Mouse (Mus musculus): Measurements from ENCODE around the gene Lrmda. TPM values are rescaled to one million over a fixed set of nuclear protein-coding genes. Genes with fewer than 3 reads are reported as not detected.

The Lrmda gene
- polyA plus RNA-seq, 1 experiment from 2014 or later: 0.55 TPM

DNA sequence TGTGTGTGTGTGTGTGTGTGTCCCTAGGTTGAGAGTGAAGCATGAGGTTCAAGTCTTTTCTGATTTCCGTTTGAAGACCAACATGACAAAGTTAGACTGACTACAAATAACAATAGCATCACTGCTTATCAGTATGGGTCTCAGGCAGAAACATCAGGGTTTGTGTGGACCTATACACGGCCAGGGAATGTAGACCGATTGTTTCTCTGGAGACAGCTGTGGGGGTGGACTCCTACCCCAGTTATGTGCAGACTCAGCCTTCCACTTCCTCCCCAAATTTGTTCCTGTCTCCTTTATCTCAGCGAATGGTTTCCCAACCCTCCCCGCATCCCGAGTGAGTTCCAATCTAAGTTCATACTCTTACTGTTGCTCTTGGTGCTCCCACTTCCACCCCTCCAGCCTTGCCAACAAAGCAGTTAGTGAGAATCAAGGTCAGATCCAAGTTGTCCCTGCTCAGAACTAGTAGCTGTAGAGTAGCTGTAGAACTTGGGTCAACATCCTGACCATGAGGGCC is 39.9 kb downstream of the Lrmda start:
- WGBS: 89% methylated on average over 6 of the region's 6 CpGs
- H3K4me3 ChIP-seq: no peak overlapping the region
- H3K27ac ChIP-seq: no peak overlapping the region
- no peaks in the 10 kb centered on the region for H3K9me3 ChIP-seq
- H3K27me3 ChIP-seq (ENCODE audit: insufficient read depth, poor library complexity, severe bottlenecking): peaks cover 6% of the 10 kb centered on the region; the same call in 1 of the 2 replicates
- peaks cover 14% of the 10 kb centered on the region for H3K4me1 ChIP-seq (replicated peaks)
- no peak for DNase-seq (ENCODE audit: low spot score)
- H3K36me3 ChIP-seq: no peaks in the 10 kb centered on the region

DNA sequence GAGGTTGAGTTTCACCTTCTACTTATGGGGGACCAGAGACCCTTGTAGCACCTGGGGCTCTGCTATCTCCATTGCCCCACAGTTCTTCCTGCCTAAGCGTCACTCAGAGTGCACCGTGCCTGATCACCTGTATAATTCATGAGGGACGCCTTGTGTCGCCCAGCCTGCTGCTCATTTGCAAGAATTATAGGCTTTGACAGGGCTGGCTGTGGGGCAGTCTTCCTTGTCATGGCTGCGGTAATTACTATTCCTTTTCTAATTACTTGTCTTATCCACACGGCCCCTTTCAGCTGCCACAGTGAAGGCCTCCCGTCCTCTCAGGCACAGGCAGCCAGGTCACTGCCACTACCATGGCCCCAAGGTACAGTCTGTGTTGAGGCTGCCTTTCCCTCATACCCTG is 41.3 kb downstream of the Lrmda start:
- no peaks in the 10 kb centered on the region for H3K36me3 ChIP-seq
- H3K27me3 ChIP-seq (ENCODE audit: insufficient read depth, poor library complexity, severe bottlenecking): peaks cover 1% of the 10 kb centered on the region; the same call in 1 of the 2 replicates
- no peak overlapping the region for H3K4me3 ChIP-seq
- WGBS: 65% methylated on average over 7 of the region's 7 CpGs
- no peak overlapping the region for H3K27ac ChIP-seq
- peaks cover 4% of the 10 kb centered on the region for H3K4me1 ChIP-seq (replicated peaks)
- H3K9me3 ChIP-seq: no peaks in the 10 kb centered on the region
- no peak for DNase-seq (ENCODE audit: low spot score)

DNA sequence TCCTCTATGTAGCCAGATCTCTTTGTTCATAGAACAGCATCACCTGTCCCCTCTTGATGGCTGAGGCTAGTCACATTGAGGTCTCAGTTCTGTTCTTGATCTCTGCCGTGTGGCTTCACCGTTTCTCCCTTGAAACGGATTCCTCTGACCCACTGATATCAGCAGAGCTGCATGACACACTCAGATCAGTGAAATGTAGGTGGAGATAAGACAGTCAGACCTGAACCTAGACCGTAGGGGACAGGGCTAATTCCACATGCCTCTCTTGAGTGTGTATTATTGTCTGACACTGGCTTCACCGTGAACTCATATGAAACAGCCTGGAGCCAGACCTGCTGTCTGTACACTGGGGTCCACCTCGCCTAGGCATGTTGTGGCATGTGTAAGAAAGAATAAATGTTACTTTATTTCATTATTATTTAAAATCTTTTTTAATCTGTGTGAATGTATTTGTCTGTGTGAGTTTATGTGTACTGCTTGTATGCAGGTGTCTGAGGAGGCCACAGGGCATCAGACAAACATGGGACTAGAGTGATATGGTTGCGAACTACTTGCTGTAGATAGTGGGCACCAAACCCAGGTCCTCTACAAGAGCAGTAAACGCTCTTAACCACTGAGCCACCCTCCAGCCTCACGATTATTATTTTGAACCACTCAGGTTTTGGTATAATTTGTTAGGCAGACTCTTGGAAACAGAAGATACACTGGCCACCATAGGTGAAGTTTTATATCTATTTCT is 42.8 kb downstream of the Lrmda start:
- 89% methylated on average over 9 of the region's 9 CpGs for WGBS
- no peaks in the 10 kb centered on the region for H3K36me3 ChIP-seq
- H3K27ac ChIP-seq: no peak overlapping the region

DNA sequence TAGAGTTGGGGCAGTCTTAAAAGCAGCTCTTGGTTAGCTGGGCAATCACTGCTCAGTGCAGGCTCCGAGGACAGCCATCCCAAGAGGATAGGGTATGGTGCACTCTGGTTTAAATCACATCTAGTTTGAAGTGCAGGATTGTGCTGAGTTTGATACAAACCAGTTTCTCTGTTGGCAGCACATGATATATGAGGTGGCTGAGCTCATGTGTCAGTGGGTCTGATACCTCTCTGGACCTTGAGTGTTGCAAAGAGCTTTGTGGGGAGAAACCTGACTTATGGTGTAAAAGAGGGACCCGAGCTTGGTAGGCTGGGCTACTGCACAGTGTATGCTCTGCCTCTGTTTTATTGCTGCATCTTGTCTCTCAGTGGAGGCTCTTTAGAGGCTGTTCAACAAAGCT is 49.7 kb downstream of the Lrmda start:
- peaks cover 17% of the 10 kb centered on the region for H3K27me3 ChIP-seq (ENCODE audit: insufficient read depth, poor library complexity, severe bottlenecking)
- H3K9me3 ChIP-seq: no peaks in the 10 kb centered on the region
- H3K36me3 ChIP-seq: no peaks in the 10 kb centered on the region
- no peak for DNase-seq (ENCODE audit: low spot score)
- H3K4me3 ChIP-seq: no peak overlapping the region
- H3K27ac ChIP-seq: no peak overlapping the region
- H3K4me1 ChIP-seq (replicated peaks): peaks cover 8% of the 10 kb centered on the region
- whole genome bisulfite sequencing: 74% methylated on average over 2 of the region's 2 CpGs

More for the DNA sequence above, 42.8 kb downstream of the Lrmda start:
- Histone ChIP-seq H3K4me3 (no peak overlapping the region), H3K27me3 (ENCODE audit: insufficient read depth, poor library complexity, severe bottlenecking) (no peaks in the 10 kb centered on the region), H3K9me3 (no peaks in the 10 kb centered on the region), H3K4me1 (replicated peaks) (no peaks in the 10 kb centered on the region; the same call in 1 of the 2 replicates)
- no peak for DNase-seq (ENCODE audit: low spot score)

DNA sequence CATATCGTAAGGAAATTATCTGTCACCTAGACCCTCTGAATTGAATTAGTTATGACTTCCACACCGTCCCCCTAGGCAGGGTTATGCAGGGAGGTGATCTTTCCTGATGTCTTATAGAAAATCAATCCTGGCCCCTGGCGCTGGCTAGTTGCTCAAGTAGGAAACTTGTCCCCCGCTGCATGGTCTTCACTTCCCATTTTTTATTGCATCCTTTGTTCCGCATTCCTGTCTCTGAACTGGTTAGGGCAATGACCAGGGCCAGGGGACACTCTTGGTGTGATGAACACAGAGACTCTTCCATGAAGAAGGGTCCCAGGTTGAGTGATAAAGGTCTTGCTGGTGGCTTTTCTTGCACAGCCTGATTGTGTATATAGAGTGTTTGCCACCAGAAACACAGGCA is 53.9 kb downstream of the Lrmda start:
- Histone ChIP-seq H3K4me3 (no peak overlapping the region), H3K27me3 (ENCODE audit: insufficient read depth, poor library complexity, severe bottlenecking) (peaks cover 24% of the 10 kb centered on the region), H3K4me1 (replicated peaks) (peaks cover 12% of the 10 kb centered on the region), H3K36me3 (no peaks in the 10 kb centered on the region), H3K27ac (no peak overlapping the region), H3K9me3 (no peaks in the 10 kb centered on the region)
- 84% methylated on average over 5 of the region's 5 CpGs for WGBS
- DNase-seq (ENCODE audit: low spot score): no peak

DNA sequence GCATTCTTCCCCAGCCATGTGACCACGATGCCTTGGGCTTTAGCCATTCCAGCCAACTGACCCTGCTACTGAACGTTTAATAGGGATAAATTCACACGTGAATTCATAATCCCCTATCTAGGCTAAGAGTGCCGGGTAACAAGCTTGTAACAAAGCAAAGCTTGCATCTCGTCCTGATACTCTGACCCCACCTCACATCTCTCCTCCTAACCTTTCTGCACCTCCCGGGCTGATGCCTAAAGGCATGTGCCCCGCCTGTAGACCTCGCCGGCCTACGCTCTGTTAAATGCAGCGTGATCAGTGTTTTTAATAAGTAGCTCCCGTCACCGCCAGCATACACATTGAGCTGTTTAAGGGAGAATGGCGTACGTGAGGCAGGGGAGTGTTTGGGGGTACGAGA is 54.7 kb downstream of the Lrmda start:
- Histone ChIP-seq H3K27me3 (ENCODE audit: insufficient read depth, poor library complexity, severe bottlenecking) (peaks cover 17% of the 10 kb centered on the region; the same call in 1 of the 2 replicates), H3K27ac (peak overlapping the region; percentile 50; the same call in 1 of the 2 replicates), H3K4me1 (replicated peaks) (peaks cover 12% of the 10 kb centered on the region), H3K9me3 (no peaks in the 10 kb centered on the region), H3K36me3 (no peaks in the 10 kb centered on the region), H3K4me3 (no peak overlapping the region)
- 50% methylated on average over 16 of the region's 16 CpGs for WGBS
- peak; percentile 29 for DNase-seq (ENCODE audit: low spot score)

DNA sequence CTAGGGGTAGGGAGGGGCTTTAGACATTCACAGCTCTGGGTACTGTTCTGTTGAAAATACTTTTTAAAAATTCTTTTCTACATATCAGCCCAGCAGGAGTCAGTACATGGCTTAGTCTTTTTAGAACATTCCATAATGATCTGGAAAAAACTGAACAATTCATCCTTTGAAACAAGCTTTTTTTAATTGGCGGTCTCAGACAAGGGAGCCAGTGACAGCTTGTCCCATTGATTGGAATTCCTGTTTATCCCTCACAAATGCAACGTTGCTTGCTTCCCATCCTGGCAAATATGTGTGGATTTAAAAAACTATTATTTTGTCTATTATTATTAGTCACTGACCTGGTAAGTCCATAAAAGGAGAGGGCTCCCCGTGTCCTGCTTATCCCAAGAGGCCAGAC is 64.4 kb downstream of the Lrmda start:
- H3K4me3 ChIP-seq: no peak overlapping the region
- no peaks in the 10 kb centered on the region for H3K4me1 ChIP-seq (replicated peaks)
- no peaks in the 10 kb centered on the region for H3K36me3 ChIP-seq
- peaks cover 23% of the 10 kb centered on the region; the same call in 1 of the 2 replicates for H3K9me3 ChIP-seq
- H3K27me3 ChIP-seq (ENCODE audit: insufficient read depth, poor library complexity, severe bottlenecking): peaks cover 16% of the 10 kb centered on the region; the same call in 1 of the 2 replicates
- no peak for DNase-seq (ENCODE audit: low spot score)
- no peak overlapping the region; the same call in 1 of the 2 replicates for H3K27ac ChIP-seq
- WGBS: 67% methylated on average over 3 of the region's 3 CpGs

DNA sequence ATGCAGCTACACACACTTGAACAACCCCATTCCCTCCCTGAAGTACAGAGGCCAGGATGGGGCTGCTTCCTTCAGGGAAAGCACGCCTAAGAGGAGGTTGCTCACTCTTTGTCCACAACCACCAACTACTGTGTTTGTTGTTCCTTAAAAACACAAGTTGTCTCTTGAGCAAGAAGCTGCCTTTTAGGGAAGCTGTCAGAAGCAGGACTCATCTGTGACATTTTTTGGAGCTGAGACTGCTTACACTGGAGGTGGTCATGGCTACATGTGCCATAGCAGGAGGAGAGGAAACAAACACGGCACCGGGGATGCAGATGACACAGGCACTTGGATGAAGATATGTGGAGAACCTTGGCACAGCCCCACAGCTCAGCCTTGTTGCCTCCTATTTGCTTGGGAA is 65.9 kb downstream of the Lrmda start:
- Histone ChIP-seq H3K27me3 (ENCODE audit: insufficient read depth, poor library complexity, severe bottlenecking) (peaks cover 16% of the 10 kb centered on the region; the same call in 1 of the 2 replicates), H3K4me1 (replicated peaks) (peaks cover 8% of the 10 kb centered on the region), H3K4me3 (no peak overlapping the region), H3K9me3 (peaks cover 24% of the 10 kb centered on the region; the same call in 1 of the 2 replicates), H3K27ac (no peak overlapping the region), H3K36me3 (no peaks in the 10 kb centered on the region)
- no peak for DNase-seq (ENCODE audit: low spot score)
- 90% methylated on average over 3 of the region's 3 CpGs for WGBS

DNA sequence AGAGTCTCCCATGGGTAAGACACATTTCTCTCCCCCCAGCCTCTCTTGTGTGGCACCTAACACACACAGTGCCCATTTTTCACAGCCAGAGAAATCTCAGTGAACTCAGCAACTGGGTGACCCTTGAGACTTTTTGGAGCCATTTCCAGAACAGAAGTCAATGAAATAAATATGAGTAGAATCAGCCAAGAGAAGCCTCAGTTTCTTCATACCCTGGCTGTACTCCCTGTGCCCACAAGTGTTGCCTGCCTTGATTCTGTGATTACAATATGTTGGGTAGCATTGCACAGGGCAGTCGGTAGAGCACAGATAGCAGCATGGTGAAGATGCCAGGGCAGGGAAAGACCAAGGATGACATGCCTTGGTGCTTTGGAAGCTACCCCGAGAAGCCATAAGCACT is 69.1 kb downstream of the Lrmda start:
- peaks cover 28% of the 10 kb centered on the region for H3K4me1 ChIP-seq (replicated peaks)
- H3K4me3 ChIP-seq: no peak overlapping the region
- H3K9me3 ChIP-seq: peaks cover 18% of the 10 kb centered on the region; the same call in 1 of the 2 replicates
- peaks cover 1% of the 10 kb centered on the region; the same call in 1 of the 2 replicates for H3K27me3 ChIP-seq (ENCODE audit: insufficient read depth, poor library complexity, severe bottlenecking)
- no peaks in the 10 kb centered on the region for H3K36me3 ChIP-seq
- DNase-seq (ENCODE audit: low spot score): no peak
- 96% methylated on average over 2 of the region's 2 CpGs for whole genome bisulfite sequencing
- H3K27ac ChIP-seq: no peak overlapping the region

DNA sequence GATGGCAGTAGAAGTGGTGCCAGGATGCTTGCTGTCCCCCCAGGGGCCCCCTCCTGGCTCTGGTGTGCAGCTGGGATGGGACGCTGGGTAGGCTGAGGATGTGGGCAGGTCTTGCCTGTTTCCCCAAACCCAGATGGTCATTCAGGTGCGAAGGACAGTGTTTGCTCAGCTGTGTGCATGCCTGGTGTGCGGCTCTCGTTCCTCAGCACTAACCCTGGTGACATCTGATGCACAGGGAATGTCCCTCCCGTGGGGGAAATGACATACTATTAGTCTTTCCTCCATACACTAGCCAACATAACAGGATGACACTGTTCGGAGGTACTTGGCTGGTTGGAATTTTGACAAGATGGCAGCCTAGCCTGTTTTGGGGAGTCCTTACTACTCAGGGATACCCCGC is 69.8 kb downstream of the Lrmda start:
- WGBS: 71% methylated on average over 7 of the region's 7 CpGs
- peaks cover 28% of the 10 kb centered on the region for H3K4me1 ChIP-seq (replicated peaks)
- no peaks in the 10 kb centered on the region for H3K36me3 ChIP-seq
- H3K9me3 ChIP-seq: peaks cover 18% of the 10 kb centered on the region; the same call in 1 of the 2 replicates
- no peak for DNase-seq (ENCODE audit: low spot score)
- no peaks in the 10 kb centered on the region for H3K27me3 ChIP-seq (ENCODE audit: insufficient read depth, poor library complexity, severe bottlenecking)
- 0 out of 2 replicates have a peak overlapping the region, but pooled peaks have one; percentile 2 for H3K27ac ChIP-seq
- H3K4me3 ChIP-seq: no peak overlapping the region

DNA sequence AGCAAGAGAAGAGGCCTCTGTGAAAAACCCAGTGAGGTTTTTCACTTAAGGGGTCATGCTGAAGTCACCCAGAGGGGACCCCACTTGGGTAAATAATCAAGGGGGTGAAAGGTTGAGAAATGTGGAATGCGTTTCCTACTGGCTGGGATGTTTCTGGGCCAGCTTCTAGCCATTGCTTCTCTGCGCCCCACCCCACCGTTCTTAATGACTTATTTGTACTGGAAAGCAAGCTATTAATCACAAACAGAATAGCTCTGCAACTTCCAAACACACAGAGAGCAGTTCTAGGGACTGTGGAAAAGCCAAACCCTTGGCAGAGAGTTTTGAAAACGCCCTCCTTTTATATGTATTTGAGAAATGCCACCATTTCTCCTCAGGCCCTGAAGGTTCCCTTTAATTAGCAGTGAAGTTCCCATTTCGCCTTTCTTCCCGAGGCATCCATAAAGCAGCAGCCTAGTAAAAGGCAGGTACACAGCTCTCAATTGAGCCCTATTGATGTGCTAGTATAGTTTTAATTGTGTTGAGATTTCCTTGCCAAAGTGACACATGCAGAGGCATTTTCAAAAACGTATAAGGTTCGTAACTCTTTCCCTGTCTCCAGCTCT is 70.5 kb downstream of the Lrmda start:
- no peak for DNase-seq (ENCODE audit: low spot score)
- Histone ChIP-seq H3K9me3 (peaks cover 18% of the 10 kb centered on the region; the same call in 1 of the 2 replicates), H3K36me3 (no peaks in the 10 kb centered on the region), H3K4me3 (no peak overlapping the region), H3K4me1 (replicated peaks) (peaks cover 28% of the 10 kb centered on the region), H3K27ac (0 out of 2 replicates have a peak overlapping the region, but pooled peaks have one; percentile 2), H3K27me3 (ENCODE audit: insufficient read depth, poor library complexity, severe bottlenecking) (no peaks in the 10 kb centered on the region)
- 74% methylated on average over 8 of the region's 8 CpGs for WGBS

DNA sequence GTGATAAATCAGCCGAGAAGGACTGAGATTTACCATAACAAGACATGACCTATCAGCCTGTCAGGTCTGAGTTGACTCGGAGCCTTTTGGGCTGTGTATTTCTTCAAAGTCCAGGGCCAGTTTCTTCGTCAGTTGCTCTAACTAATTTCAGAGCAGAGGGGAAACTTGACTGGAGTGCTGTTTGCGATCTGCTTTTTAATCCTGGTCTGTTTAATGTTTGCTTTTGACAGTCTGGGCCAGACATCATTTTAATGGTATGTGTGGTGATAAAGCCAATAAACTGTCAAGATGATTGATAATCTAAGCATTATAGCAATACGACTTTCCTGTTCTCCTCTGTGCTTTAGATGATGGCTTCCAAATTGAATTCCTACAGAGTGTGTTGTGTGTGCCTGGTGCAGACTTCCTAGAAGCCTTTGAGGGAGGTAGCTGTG is 71.3 kb downstream of the Lrmda start:
- peaks cover 28% of the 10 kb centered on the region for H3K4me1 ChIP-seq (replicated peaks)
- H3K9me3 ChIP-seq: peaks cover 18% of the 10 kb centered on the region; the same call in 1 of the 2 replicates
- no peaks in the 10 kb centered on the region for H3K36me3 ChIP-seq
- H3K27me3 ChIP-seq (ENCODE audit: insufficient read depth, poor library complexity, severe bottlenecking): no peaks in the 10 kb centered on the region
- 69% methylated on average over 5 of the region's 5 CpGs for WGBS
- no peak for DNase-seq (ENCODE audit: low spot score)
- 0 out of 2 replicates have a peak overlapping the region, but pooled peaks have one; percentile 5 for H3K27ac ChIP-seq
- H3K4me3 ChIP-seq: no peak overlapping the region

DNA sequence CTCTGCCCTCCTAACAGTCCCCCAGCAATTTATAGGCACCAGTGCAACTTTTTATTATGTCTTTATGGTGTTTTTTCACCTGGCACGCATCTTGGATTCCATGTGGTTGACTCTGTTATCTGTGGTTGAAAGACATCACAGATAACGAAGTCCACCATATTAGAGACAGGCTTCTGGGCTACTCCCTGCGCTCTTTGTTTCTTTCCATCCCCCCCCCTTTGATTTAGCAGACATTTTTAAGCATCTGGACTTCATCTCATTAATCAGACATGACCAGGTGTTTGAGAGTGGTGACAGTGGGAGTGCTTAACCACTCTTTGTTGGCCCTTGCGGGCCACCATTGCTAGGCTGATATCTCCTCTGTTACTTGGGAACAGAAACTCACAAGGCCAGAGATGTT is 71.8 kb downstream of the Lrmda start:
- WGBS: 84% methylated on average over 4 of the region's 4 CpGs
- H3K4me1 ChIP-seq (replicated peaks): peaks cover 28% of the 10 kb centered on the region

More for the DNA sequence above, 71.8 kb downstream of the Lrmda start:
- no peak overlapping the region for H3K27ac ChIP-seq
- H3K4me3 ChIP-seq: no peak overlapping the region
- no peaks in the 10 kb centered on the region for H3K27me3 ChIP-seq (ENCODE audit: insufficient read depth, poor library complexity, severe bottlenecking)
- DNase-seq (ENCODE audit: low spot score): no peak
- peaks cover 18% of the 10 kb centered on the region; the same call in 1 of the 2 replicates for H3K9me3 ChIP-seq
- no peaks in the 10 kb centered on the region for H3K36me3 ChIP-seq

Measured in hindbrain, embryonic 10.5 days (tissue).